Mouse (Mus musculus) E14TG2a.4 (cell line): ENCODE results near the gene Serpinb6c.

ENCODE experiments used
- H3K27me3 ChIP-seq: 2 replicates; pipeline ENCODE4 v1.6.1; 2014; ENCODE audit warnings: low read length, control low read depth; ENCODE audit not compliant: insufficient read depth
- H3K36me3 ChIP-seq: 2 replicates; pipeline ENCODE4 v1.6.1; 2014; ENCODE audit warnings: low read length, control low read depth; ENCODE audit not compliant: insufficient read depth
- H3K4me1 ChIP-seq: replicated peaks from 2 replicates; pipeline ENCODE4 v1.6.1; 2014; ENCODE audit warnings: low read depth, low read length, control low read depth
- H3K4me3 ChIP-seq: replicated peaks from 2 replicates; pipeline ENCODE4 v1.5.1; 2014; ENCODE audit warnings: mild to moderate bottlenecking, low read length
- H3K9me3 ChIP-seq: 2 replicates; pipeline ENCODE4 v1.6.1; 2014; ENCODE audit warnings: low read length, control low read depth
- CTCF ChIP-seq: conservative IDR thresholded peaks from 2 replicates; pipeline ENCODE4 v1.5.1; 2014; ENCODE audit warnings: low read length
- NANOG ChIP-seq: IDR thresholded peaks from 2 replicates; pipeline ENCODE4 v1.6.1; 2014; ENCODE audit warnings: borderline replicate concordance, low read length, mixed read lengths
- POU5F1 ChIP-seq: IDR thresholded peaks from 2 replicates; pipeline ENCODE4 v1.6.1; 2014; ENCODE audit warnings: low read length, borderline replicate concordance

Serpinb6c gene

DNA sequence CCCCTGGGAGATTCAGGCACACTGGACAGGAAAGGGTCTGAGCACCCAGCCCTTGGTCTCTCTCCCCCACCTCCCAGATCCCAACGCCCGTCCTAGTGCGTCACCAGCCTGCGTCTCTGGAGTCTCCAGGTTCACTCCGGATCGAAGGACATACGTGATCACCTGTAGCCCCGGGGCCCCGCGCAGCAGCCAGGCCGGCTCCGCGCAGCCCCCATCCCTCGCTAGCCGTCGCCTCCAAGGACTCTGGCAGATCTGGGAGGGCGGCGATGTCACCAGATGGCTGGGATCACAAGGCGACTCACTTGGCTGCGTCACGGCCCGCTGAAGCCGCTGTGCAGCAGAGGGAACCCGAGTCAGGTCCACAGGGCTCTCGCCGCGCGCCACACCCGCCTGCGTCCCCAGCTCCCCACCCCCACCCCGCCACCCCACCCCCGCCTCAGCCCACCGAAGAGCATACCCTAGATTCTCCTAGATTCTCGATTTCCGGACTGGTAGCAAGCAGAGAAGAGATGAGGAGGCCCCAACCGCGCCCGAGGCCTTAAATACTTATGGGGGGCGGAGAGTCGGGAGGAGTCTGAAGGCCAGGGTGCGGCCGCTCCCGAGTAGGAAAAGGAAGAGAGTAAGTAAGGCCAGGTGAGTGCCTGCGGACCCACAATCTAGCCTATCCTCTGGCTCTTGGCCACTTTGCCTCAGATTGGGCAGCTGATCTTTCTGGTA lies 30.1 kb upstream of the Serpinb6c start:
- Histone ChIP-seq H3K36me3 (peaks cover 12% of the 10 kb centered on the region), H3K4me1 (peaks cover 25% of the 10 kb centered on the region), H3K27me3 (no peaks in the 10 kb centered on the region), H3K4me3 (peak overlapping the region; percentile 83), H3K9me3 (peaks cover 47% of the 10 kb centered on the region)
- TF ChIP-seq NANOG (no peak), CTCF (no peak), POU5F1 (no peak)

DNA sequence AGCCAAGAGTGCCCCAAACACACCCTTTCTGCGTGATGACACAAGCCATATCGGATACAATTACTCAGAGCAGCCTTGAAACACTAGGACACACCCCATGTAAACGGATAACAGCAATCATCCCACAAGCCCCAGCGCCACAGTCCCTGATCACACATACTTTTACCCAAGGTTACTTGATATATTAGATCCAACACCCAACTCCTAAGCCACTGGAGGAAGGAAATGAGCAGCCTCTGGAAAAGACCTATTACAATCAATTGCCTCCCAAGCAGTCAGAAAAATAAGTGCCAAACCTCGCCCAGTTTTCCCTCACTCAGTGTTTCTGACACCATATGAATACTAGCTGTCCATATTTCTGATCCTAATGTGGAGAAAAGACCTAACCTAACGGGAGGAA lies 29.2 kb upstream of the Serpinb6c start:
- Histone ChIP-seq H3K36me3 (peaks cover 21% of the 10 kb centered on the region), H3K27me3 (no peaks in the 10 kb centered on the region), H3K9me3 (peaks cover 38% of the 10 kb centered on the region), H3K4me1 (peaks cover 25% of the 10 kb centered on the region), H3K4me3 (peak overlapping the region; percentile 83)
- TF ChIP-seq CTCF (no peak), POU5F1 (no peak), NANOG (no peak)

GRCm38 (mm10) chr13:33930912-33931311 lies 25.4 kb upstream of the Serpinb6c start:
- H3K4me3 ChIP-seq = no peak overlapping the region
- no peaks in the 10 kb centered on the region for H3K27me3 ChIP-seq
- H3K36me3 ChIP-seq = peaks cover 38% of the 10 kb centered on the region
- H3K4me1 ChIP-seq = peaks cover 20% of the 10 kb centered on the region
- no peaks in the 10 kb centered on the region for H3K9me3 ChIP-seq
- TF ChIP-seq CTCF = no peak
- no peak for TF ChIP-seq POU5F1
- no peak for TF ChIP-seq NANOG

DNA sequence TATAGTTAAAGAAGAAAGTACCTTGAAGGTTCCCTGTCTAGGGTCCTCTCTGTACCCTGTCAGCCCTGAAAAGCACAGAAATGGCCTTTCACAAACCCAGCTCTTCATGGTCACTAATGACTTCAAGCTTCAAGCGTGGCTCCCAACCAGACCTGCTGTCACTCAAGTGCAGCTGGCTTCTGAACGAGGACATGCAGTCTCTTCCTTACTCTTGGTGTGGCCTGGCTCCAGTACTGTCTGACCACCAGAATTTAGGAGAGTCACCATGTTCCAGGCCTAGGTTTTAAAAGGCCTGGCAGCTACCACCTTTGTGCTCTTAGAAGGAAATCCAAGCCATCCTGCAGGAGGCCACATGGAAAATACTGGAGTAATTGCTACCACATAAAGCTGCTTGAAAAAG lies 24.8 kb upstream of the Serpinb6c start:
- Histone ChIP-seq H3K4me3 (no peak overlapping the region), H3K4me1 (peaks cover 20% of the 10 kb centered on the region), H3K36me3 (peaks cover 44% of the 10 kb centered on the region), H3K9me3 (no peaks in the 10 kb centered on the region), H3K27me3 (no peaks in the 10 kb centered on the region)
- TF ChIP-seq CTCF (no peak), NANOG (no peak), POU5F1 (no peak)

DNA sequence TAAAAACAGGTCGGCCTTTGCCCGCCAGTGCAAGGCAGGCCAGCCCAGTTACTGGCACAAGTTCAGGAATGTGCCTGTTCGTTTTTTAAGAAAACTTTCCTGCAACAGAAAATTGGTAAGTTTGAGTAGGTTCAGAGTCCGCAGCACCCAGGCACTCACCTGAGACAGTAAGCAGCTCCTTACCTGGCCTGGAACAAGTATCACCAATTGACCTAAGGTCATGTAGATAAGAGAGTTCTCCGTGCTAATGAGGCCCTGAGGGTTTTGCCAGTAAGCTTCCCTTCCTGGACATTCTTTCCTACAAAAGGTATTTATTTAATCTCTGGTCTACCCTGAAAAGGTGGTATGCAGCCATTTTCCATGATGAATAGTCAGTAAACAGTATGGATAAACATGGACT lies 16.2 kb upstream of the Serpinb6c start:
- TF ChIP-seq CTCF (no peak), NANOG (no peak), POU5F1 (no peak)
- Histone ChIP-seq H3K4me3 (peak overlapping the region; percentile 77), H3K36me3 (peaks cover 60% of the 10 kb centered on the region), H3K4me1 (peaks cover 30% of the 10 kb centered on the region), H3K9me3 (no peaks in the 10 kb centered on the region), H3K27me3 (no peaks in the 10 kb centered on the region)

DNA sequence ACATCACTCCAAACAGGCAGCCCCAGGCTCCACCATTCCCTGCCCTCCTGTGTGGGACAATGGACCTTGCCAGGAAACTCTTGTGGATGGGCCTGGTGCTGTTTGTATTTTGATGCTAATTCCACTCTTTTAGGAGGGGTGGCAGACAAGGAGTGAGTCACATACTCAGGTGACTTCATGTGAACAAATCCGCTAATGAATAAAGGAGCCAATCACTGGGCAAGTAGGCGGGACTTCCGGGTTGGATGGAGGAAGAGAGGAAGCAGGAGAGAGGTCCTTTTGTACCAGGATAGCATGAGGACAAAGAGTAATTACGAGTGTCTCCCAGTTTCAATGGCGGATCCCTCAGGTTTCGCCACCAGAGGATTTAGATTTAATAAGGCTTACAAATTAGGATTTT lies 15.5 kb upstream of the Serpinb6c start:
- Histone ChIP-seq H3K9me3 (no peaks in the 10 kb centered on the region), H3K4me1 (peaks cover 30% of the 10 kb centered on the region), H3K36me3 (peaks cover 55% of the 10 kb centered on the region), H3K27me3 (no peaks in the 10 kb centered on the region), H3K4me3 (peak overlapping the region; percentile 77)
- TF ChIP-seq POU5F1 (0 out of 2 replicates have a peak, but pooled peaks have one; percentile 11), CTCF (no peak), NANOG (peak; percentile 40; the same call in 1 of the 2 replicates)

- no peaks in the 10 kb centered on the region for H3K27me3 ChIP-seq
- TF ChIP-seq NANOG = no peak
- TF ChIP-seq POU5F1 = no peak
- no peak for TF ChIP-seq CTCF
Observed at GRCm38 (mm10) chr13:33906821-33907220, 1.3 kb upstream of the Serpinb6c start.

GRCm38 (mm10) chr13:33903290-33903689 lies 2.2 kb downstream of the Serpinb6c start:
- Histone ChIP-seq H3K4me3 (no peak overlapping the region), H3K9me3 (no peaks in the 10 kb centered on the region), H3K4me1 (peaks cover 39% of the 10 kb centered on the region), H3K27me3 (no peaks in the 10 kb centered on the region), H3K36me3 (peaks cover 9% of the 10 kb centered on the region)
- TF ChIP-seq CTCF (no peak), NANOG (no peak), POU5F1 (no peak)

More at GRCm38 (mm10) chr13:33906821-33907220, 1.3 kb upstream of the Serpinb6c start:
- peaks cover 39% of the 10 kb centered on the region for H3K4me1 ChIP-seq
- no peak overlapping the region for H3K4me3 ChIP-seq
- no peaks in the 10 kb centered on the region for H3K36me3 ChIP-seq
- H3K9me3 ChIP-seq = no peaks in the 10 kb centered on the region

DNA sequence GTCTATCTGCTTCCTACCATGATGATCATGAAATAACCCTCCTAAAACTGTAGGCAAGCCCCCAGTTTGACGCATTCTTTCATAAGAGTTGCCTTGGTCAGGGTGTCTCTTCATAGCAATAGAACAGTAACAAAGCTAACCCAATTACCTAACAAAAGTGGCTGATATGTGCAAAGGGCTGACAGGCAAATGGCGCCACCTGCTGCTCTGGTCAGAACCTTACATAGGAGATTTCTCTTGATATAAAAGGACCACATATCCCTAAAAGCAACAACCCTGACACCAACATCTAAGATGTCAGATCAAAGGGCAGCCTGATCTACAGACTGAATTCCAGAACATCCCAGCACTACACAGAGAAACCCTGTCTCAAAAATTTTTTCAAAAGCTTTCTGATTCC lies 11.3 kb downstream of the Serpinb6c start:
- H3K4me1 ChIP-seq = no peaks in the 10 kb centered on the region
- peaks cover 7% of the 10 kb centered on the region; the same call in 1 of the 2 replicates for H3K9me3 ChIP-seq
- no peaks in the 10 kb centered on the region for H3K27me3 ChIP-seq
- peak; percentile 45 for TF ChIP-seq CTCF
- TF ChIP-seq POU5F1 = no peak
- no peak for TF ChIP-seq NANOG
- peaks cover 22% of the 10 kb centered on the region for H3K36me3 ChIP-seq
- H3K4me3 ChIP-seq = no peak overlapping the region
